Comparison of ENCODE assay signal across 8 mouse cellular contexts in genomic region chr16:36040640-36041624, GRCm38 (mm10). TPM values are rescaled to one million over a fixed set of nuclear protein-coding genes. Genes with fewer than 3 reads are reported as not detected.
A peak's percentile ranks its signal among the peaks of the same experiment; 100 is the strongest.
DNase-seq lines count a peak whose midpoint lies in the region; ATAC-seq lines count a peak whose summit lies in the region.

Wdr5b (plus strand) TSS chr16:36041190.

- DNase-seq in T-cell, adult 2 months (ENCODE audit: low spot score) = peak; percentile 93
- DNase-seq in cerebellum, postnatal 36 days = peak; percentile 93 to 94
- DNase-seq in frontal cortex, postnatal 36 days (ENCODE audit: low spot score in 2 of 2) = peak; percentile 92 to 97
- peak; percentile 95 for DNase-seq in left cerebral cortex, adult 11 months (ENCODE audit: low spot score)
- DNase-seq in lung, postnatal 4 days = peak; percentile 91 to 96
- DNase-seq in retina, postnatal 7 days (ENCODE audit: low read depth, low spot score) = peak; percentile 85
- DNase-seq in urinary bladder, adult 2 months (ENCODE audit: low spot score) = peak; percentile 67

- ATAC-seq in hindbrain, embryonic 15.5 days (ENCODE audit: low FRiP score, low read depth) = peak; percentile 98

- no peaks in the 10 kb centered on the region for H3K9me3 ChIP-seq in hindbrain, embryonic 15.5 days

- H3K9ac ChIP-seq in hindbrain, embryonic 15.5 days = peak within 1 kb of the TSS; percentile 64

- peaks cover 19% of the 10 kb centered on the region for H3K4me1 ChIP-seq in hindbrain, embryonic 15.5 days (replicated peaks)

- H3K27me3 ChIP-seq in hindbrain, embryonic 15.5 days = no peaks in the 10 kb centered on the region

- H3K36me3 ChIP-seq in hindbrain, embryonic 15.5 days = peaks cover 15% of the 10 kb centered on the region

- WGBS in hindbrain, embryonic 15.5 days = 2% methylated on average over 39 of the region's 39 CpGs

- peak within 1 kb of the TSS; percentile 61 for H3K4me3 ChIP-seq in hindbrain, embryonic 15.5 days

- peak within 1 kb of the TSS; percentile 77 for H3K4me2 ChIP-seq in hindbrain, embryonic 15.5 days

- H3K27ac ChIP-seq in hindbrain, embryonic 15.5 days (replicated peaks) = peak within 1 kb of the TSS; percentile 79

RNA-seq across cellular contexts. Expression of gene Wdr5b, which starts in this region (rescaled TPM):
- 12.3 and 12.4 TPM in 2 replicates for polyA plus RNA-seq in hindbrain, embryonic 15.5 days (2015; fragmentation: Nextera tagmentation; extraction: Ambion mirVana)
- polyA plus RNA-seq in urinary bladder, adult 2 months (2012; rRNA removed) = 6.3 and 6.6 TPM in 2 replicates

Comparison
In these comparisons a context has a peak if more than half of its experiments do, and no peak if none do; other contexts are left out.
1. Peak in every context shown above with its lines: DNase-seq, ATAC-seq, H3K4me3 ChIP-seq and H3K27ac ChIP-seq.